Mouse (Mus musculus) midbrain, embryonic 12.5 days (tissue): ENCODE measurements at regions not wholly inside any gene's neighbourhood (a gene's known extent, or its start where the extent isn't known, plus 50 kb on each side); places are given as distances from the start of the nearest gene placed in this dataset.

ENCODE experiments used
- ATAC-seq: fragments of 200-750 bp; cut with Nextera tagmentation; 2 replicates; pipeline ENCODE4 v1.8.0; 2017; ENCODE audit warnings: low read depth, moderate TSS enrichment, moderate library complexity; ENCODE audit not compliant: low FRiP score
- H3K27ac ChIP-seq: fragments of 300-500 bp; sonication (generic); replicated peaks from 2 replicates; pipeline ENCODE4 v1.5.1; 2016; ENCODE audit warnings: mild to moderate bottlenecking
- H3K27me3 ChIP-seq: fragments of 300-500 bp; sonication (generic); 2 replicates; pipeline ENCODE4 v1.6.1; 2016; ENCODE audit warnings: mild to moderate bottlenecking
- H3K36me3 ChIP-seq: fragments of 300-500 bp; sonication (generic); 2 replicates; pipeline ENCODE4 v1.6.1; 2016
- H3K4me1 ChIP-seq: fragments of 300-500 bp; sonication (generic); 2 replicates; pipeline ENCODE4 v1.6.1; 2016
- H3K4me2 ChIP-seq: fragments of 300-500 bp; sonication (generic); replicated peaks from 2 replicates; pipeline ENCODE4 v1.6.1; 2016; ENCODE audit warnings: mild to moderate bottlenecking, moderate library complexity
- H3K4me3 ChIP-seq: fragments of 300-500 bp; sonication (generic); 2 replicates; pipeline ENCODE4 v1.5.1; 2016; ENCODE audit warnings: mild to moderate bottlenecking
- H3K9ac ChIP-seq: fragments of 300-500 bp; sonication (generic); replicated peaks from 2 replicates; pipeline ENCODE4 v1.6.1; 2016; ENCODE audit warnings: mild to moderate bottlenecking, moderate library complexity
- H3K9me3 ChIP-seq: fragments of 300-500 bp; sonication (generic); 2 replicates; pipeline ENCODE4 v1.6.1; 2016; ENCODE audit warnings: mild to moderate bottlenecking
- WGBS: fragments of 180-500 bp; shearing (Covaris S2); methylation state at CpG from one replicate; pipeline ENCODE4 v1.1.7; 2016; 5-methylcytosine and 5-hydroxymethylcytosine counted together

GRCm38 (mm10) chr1:43247609-43248008, 50.8 kb upstream of the Fhl2 start:
- Histone ChIP-seq H3K4me3 (no peak overlapping the region), H3K4me2 (no peak overlapping the region), H3K9ac (no peak overlapping the region), H3K27me3 (no peaks in the 10 kb centered on the region), H3K36me3 (no peaks in the 10 kb centered on the region), H3K27ac (no peak overlapping the region), H3K4me1 (no peaks in the 10 kb centered on the region), H3K9me3 (no peaks in the 10 kb centered on the region)
- no peak for ATAC-seq
- 100% methylated on average over 1 of the region's 1 CpGs for WGBS

GRCm38 (mm10) chr1:43250281-43250680, 53.5 kb upstream of the Fhl2 start:
- Histone ChIP-seq H3K9me3 (no peaks in the 10 kb centered on the region), H3K36me3 (no peaks in the 10 kb centered on the region), H3K4me3 (no peak overlapping the region), H3K27ac (no peak overlapping the region), H3K27me3 (no peaks in the 10 kb centered on the region), H3K4me1 (no peaks in the 10 kb centered on the region), H3K9ac (no peak overlapping the region), H3K4me2 (no peak overlapping the region)
- ATAC-seq, result no peak
- WGBS, result 73% methylated on average over 6 of the region's 6 CpGs

- no peak for ATAC-seq
- no peak overlapping the region for H3K27ac ChIP-seq
- H3K36me3 ChIP-seq, result no peaks in the 10 kb centered on the region
- no peak overlapping the region for H3K4me3 ChIP-seq
- H3K4me1 ChIP-seq, result no peaks in the 10 kb centered on the region
- no peak overlapping the region for H3K4me2 ChIP-seq
- no peak overlapping the region for H3K9ac ChIP-seq
- H3K27me3 ChIP-seq, result no peaks in the 10 kb centered on the region
- no peaks in the 10 kb centered on the region for H3K9me3 ChIP-seq
- WGBS, result 79% methylated on average over 7 of the region's 7 CpGs
Measured at GRCm38 (mm10) chr1:43251356-43251755, 54.6 kb upstream of the Fhl2 start.

- 89% methylated on average over 1 of the region's 1 CpGs for WGBS
- Histone ChIP-seq H3K27ac (no peak overlapping the region), H3K27me3 (no peaks in the 10 kb centered on the region), H3K36me3 (no peaks in the 10 kb centered on the region), H3K4me1 (no peaks in the 10 kb centered on the region), H3K9ac (no peak overlapping the region), H3K9me3 (no peaks in the 10 kb centered on the region), H3K4me3 (no peak overlapping the region), H3K4me2 (no peak overlapping the region)
- ATAC-seq, result no peak
Measured at GRCm38 (mm10) chr1:43254129-43254528, 57.3 kb upstream of the Fhl2 start.

- no peak overlapping the region for H3K27ac ChIP-seq
- ATAC-seq, result no peak
- no peaks in the 10 kb centered on the region for H3K4me1 ChIP-seq
- H3K4me2 ChIP-seq, result no peak overlapping the region
- no peaks in the 10 kb centered on the region for H3K9me3 ChIP-seq
- H3K4me3 ChIP-seq, result no peak overlapping the region
- H3K27me3 ChIP-seq, result no peaks in the 10 kb centered on the region
- H3K36me3 ChIP-seq, result no peaks in the 10 kb centered on the region
- no peak overlapping the region for H3K9ac ChIP-seq
Measured at GRCm38 (mm10) chr1:43256078-43256477, 59.3 kb upstream of the Fhl2 start.

- Histone ChIP-seq H3K4me2 (no peak overlapping the region), H3K9me3 (no peaks in the 10 kb centered on the region), H3K36me3 (no peaks in the 10 kb centered on the region), H3K27me3 (no peaks in the 10 kb centered on the region), H3K27ac (no peak overlapping the region), H3K4me3 (no peak overlapping the region), H3K9ac (no peak overlapping the region), H3K4me1 (no peaks in the 10 kb centered on the region)
- ATAC-seq, result no peak
- WGBS, result 84% methylated on average over 6 of the region's 6 CpGs
Measured at GRCm38 (mm10) chr1:43257909-43258308, 61.1 kb upstream of the Fhl2 start.

- ATAC-seq, result no peak
- 76% methylated on average over 1 of the region's 1 CpGs for WGBS
Measured at GRCm38 (mm10) chr1:43259841-43260240, 63.1 kb upstream of the Fhl2 start.

GRCm38 (mm10) chr1:43260491-43260890, 63.7 kb upstream of the Fhl2 start:
- no peaks in the 10 kb centered on the region for H3K36me3 ChIP-seq
- no peaks in the 10 kb centered on the region for H3K27me3 ChIP-seq
- H3K9ac ChIP-seq, result no peak overlapping the region
- no peak overlapping the region for H3K4me2 ChIP-seq
- H3K9me3 ChIP-seq, result no peaks in the 10 kb centered on the region
- WGBS, result 93% methylated on average over 4 of the region's 4 CpGs
- no peak overlapping the region for H3K4me3 ChIP-seq
- no peak for ATAC-seq
- no peak overlapping the region for H3K27ac ChIP-seq
- H3K4me1 ChIP-seq, result no peaks in the 10 kb centered on the region

More at GRCm38 (mm10) chr1:43259841-43260240, 63.1 kb upstream of the Fhl2 start:
- Histone ChIP-seq H3K9ac (no peak overlapping the region), H3K27ac (no peak overlapping the region), H3K36me3 (no peaks in the 10 kb centered on the region), H3K4me2 (no peak overlapping the region), H3K4me3 (no peak overlapping the region), H3K4me1 (no peaks in the 10 kb centered on the region), H3K9me3 (no peaks in the 10 kb centered on the region), H3K27me3 (no peaks in the 10 kb centered on the region)

GRCm38 (mm10) chr1:43264407-43264889, 67.7 kb upstream of the Fhl2 start:
- no peaks in the 10 kb centered on the region for H3K27me3 ChIP-seq
- no peak overlapping the region; the same call in 1 of the 2 replicates for H3K4me2 ChIP-seq
- no peaks in the 10 kb centered on the region for H3K4me1 ChIP-seq
- no peaks in the 10 kb centered on the region for H3K9me3 ChIP-seq
- H3K9ac ChIP-seq, result no peak overlapping the region
- ATAC-seq, result peak; percentile 57; the same call in 1 of the 2 replicates
- 22% methylated on average over 5 of the region's 5 CpGs for WGBS
- no peak overlapping the region for H3K27ac ChIP-seq
- no peak overlapping the region for H3K4me3 ChIP-seq
- H3K36me3 ChIP-seq, result no peaks in the 10 kb centered on the region

- ATAC-seq, result no peak
- H3K36me3 ChIP-seq, result no peaks in the 10 kb centered on the region
- no peaks in the 10 kb centered on the region for H3K9me3 ChIP-seq
- H3K4me2 ChIP-seq, result no peak overlapping the region
- H3K27me3 ChIP-seq, result no peaks in the 10 kb centered on the region
- no peak overlapping the region for H3K4me3 ChIP-seq
- H3K9ac ChIP-seq, result no peak overlapping the region
- 91% methylated on average over 5 of the region's 5 CpGs for WGBS
- H3K27ac ChIP-seq, result no peak overlapping the region
- H3K4me1 ChIP-seq, result no peaks in the 10 kb centered on the region
Measured at GRCm38 (mm10) chr1:43265699-43266455, 69.1 kb upstream of the Fhl2 start.

- Histone ChIP-seq H3K27me3 (no peaks in the 10 kb centered on the region), H3K4me3 (no peak overlapping the region), H3K4me1 (no peaks in the 10 kb centered on the region), H3K4me2 (no peak overlapping the region), H3K27ac (no peak overlapping the region), H3K36me3 (no peaks in the 10 kb centered on the region), H3K9ac (no peak overlapping the region), H3K9me3 (no peaks in the 10 kb centered on the region)
- 36% methylated on average over 7 of the region's 7 CpGs for WGBS
- ATAC-seq, result no peak
Measured at GRCm38 (mm10) chr1:43269685-43270084, 72.9 kb upstream of the Fhl2 start.

- WGBS, result 84% methylated on average over 2 of the region's 2 CpGs
- ATAC-seq, result no peak
Measured at GRCm38 (mm10) chr1:43273236-43273868, 76.6 kb upstream of the Fhl2 start.

More at GRCm38 (mm10) chr1:43273236-43273868, 76.6 kb upstream of the Fhl2 start:
- Histone ChIP-seq H3K27me3 (no peaks in the 10 kb centered on the region), H3K9me3 (no peaks in the 10 kb centered on the region), H3K4me2 (no peak overlapping the region), H3K9ac (no peak overlapping the region), H3K27ac (no peak overlapping the region), H3K36me3 (no peaks in the 10 kb centered on the region), H3K4me3 (no peak overlapping the region), H3K4me1 (no peaks in the 10 kb centered on the region)
